Mouse (Mus musculus) T-helper 1 cell (primary cell): ENCODE data around the gene Tnfsf13.

Source experiments
- in situ Hi-C: fragments of 300-600 bp; cut with MboI, MseI; formaldehyde crosslinking; loops from one replicate; pipeline ENCODE4 v1.15.1; 2025; ENCODE audit warnings: high pct_unique_total_duplicates

Tnfsf13 gene

DNA sequence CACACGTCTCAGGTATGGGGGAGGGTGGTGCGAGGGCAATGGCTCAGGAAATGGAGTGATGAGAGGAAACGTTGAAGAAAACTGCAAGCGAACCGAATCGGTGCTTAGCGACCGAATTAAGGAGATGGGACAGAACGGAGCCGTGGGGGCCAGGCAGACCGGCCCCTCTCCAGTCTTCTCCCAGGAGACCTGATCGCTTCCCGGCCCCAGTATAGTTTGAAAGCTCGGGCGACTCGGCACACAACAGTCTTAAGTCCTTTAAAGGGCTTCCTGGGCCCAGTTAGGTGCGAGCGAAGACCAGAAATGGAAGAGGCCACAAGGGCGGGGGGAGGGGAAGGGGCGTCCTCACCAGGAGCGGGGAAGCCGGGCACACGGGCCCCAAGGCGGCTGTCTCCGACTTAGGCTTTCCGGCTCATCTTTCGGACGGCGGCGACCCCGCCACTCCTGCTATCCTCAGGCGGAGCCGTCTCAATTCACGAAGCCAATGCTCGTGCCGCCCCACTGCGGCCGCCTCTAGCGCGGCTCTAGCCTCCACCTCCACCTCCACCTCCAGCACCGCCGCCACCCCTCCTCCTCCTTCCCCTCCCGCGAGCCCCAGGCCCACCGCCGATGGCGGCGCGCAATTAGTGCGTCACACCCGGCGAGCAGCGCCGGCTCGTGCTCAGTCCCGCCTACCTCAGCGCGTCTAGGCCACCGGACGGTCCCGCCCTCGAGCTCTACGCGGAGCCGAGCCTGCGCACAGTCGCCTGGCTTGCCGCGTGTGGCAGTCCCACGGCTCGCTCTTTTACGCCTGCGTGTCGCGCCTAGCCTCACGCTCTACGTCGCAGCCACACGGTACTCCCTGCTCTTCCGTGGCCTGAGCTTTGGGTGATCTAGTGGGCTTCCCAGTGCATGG is 4.0 kb downstream of the Tnfsf13 start, which contains the start of gene Senp3:
Senp3 (minus strand) TSS at position 771 of the 895 bp plus-strand sequence.
- in situ Hi-C loops = no loop called here

DNA sequence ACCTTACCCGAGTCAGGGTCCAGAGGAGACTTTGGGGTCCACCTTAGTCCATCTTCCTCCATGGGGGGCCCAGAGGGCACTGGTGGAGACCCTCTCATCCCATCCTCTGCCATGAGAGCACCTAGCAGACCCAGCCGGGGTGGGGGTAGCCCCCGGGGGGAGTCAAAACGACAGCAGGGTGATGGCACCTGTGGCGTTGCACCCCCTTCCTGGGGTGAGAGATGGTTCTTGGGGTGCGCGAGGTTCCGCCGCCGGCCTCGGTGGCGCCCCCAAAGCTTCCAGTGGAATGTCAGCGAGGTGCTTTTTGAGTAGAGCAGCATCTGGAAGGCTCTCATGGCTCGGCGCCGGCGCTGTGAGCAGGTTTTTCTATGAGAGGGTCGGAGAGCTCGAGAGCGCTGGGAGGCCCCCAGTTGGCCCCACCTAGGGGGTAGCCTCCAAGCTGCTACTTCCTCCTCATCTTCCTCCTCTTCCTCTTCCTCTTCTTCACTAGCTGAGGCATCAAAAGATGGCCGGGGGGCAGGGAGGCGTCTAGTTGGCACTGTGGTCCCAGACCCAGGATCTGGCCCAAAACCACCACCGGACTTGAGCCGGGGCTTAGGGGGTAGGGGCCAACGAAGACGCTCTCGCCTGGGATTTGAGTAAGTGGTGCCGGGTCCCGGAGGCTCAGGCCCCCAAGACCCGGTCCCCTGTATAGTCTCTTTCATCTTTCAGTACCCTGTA is 5.3 kb downstream of the Tnfsf13 start:
- in situ Hi-C loops = no loop called here

DNA sequence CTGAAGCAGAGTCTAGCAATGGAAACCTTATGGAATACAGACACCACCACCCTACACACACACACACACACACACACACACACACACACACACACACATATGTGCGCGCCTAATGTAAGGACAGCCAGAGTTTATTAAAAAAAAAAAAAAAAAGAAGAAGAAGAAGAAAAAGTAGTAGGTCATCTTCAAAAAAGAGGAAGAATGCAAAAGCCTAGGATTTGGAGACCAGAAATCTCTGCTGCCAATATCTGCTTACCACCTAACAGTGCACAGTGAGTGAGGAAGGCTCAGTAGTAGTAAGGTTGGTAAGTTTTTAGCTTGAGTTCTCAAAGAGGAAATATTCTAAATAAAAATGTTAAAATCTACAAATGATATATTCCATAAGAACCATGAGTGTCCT is 6.4 kb downstream of the Tnfsf13 start:
- in situ Hi-C loops = no loop called here

DNA sequence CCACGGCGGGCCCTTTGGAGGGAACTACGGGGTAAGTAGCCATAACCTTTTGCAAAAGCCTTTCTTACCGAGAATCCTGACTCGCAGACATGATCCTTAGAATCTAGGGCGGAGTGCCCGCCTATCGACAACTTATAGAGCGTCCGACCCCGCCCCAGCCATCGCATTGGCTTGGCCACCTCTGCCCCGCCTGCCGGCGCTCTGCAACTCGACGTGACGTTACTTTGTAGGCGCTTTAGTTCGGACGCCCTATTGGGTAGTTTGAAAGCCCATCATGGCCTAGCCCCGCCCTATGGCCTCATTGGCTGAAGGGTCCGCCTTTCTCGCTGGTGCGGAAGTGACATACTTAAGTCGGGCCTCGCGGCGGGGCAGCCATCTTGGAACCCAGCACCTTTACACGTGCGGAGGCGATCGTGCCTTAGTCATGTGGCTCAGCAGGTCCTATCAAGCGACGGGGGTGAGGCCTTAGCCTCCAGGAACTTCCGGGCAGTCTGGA is 13.3 kb downstream of the Tnfsf13 start, which contains the start of gene Eif4a1:
Eif4a1 (minus strand) TSS at position 213 of the 496 bp plus-strand sequence.
- in situ Hi-C loops = loop anchor here (5.0 kb wide), 1 partner anchor 90 kb away; the partner anchor contains the start of genes Trp53 and Wrap53

DNA sequence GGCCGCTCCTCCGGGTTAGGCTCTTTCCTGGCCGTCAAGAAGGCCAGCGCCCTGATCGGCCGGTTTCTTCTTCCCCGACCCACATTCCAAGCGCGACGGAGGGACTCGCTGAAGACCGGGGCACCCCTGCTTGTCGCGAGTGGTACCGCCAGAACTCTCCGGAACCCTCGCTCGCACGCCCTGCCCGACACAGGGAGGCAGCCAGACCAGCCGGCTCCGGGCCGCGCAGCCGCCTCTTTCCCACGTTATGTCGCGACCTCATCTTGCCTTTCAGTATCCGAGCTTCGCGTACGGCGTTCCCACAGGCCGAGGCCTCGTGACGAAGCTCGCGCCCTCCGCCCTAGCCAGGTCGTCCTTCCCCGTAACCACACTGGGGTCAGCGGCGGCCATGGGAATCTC is 13.9 kb downstream of the Tnfsf13 start:
- in situ Hi-C loops = loop anchor here (5.0 kb wide), 1 partner anchor 89 kb away; the partner anchor contains the start of genes Trp53 and Wrap53

DNA sequence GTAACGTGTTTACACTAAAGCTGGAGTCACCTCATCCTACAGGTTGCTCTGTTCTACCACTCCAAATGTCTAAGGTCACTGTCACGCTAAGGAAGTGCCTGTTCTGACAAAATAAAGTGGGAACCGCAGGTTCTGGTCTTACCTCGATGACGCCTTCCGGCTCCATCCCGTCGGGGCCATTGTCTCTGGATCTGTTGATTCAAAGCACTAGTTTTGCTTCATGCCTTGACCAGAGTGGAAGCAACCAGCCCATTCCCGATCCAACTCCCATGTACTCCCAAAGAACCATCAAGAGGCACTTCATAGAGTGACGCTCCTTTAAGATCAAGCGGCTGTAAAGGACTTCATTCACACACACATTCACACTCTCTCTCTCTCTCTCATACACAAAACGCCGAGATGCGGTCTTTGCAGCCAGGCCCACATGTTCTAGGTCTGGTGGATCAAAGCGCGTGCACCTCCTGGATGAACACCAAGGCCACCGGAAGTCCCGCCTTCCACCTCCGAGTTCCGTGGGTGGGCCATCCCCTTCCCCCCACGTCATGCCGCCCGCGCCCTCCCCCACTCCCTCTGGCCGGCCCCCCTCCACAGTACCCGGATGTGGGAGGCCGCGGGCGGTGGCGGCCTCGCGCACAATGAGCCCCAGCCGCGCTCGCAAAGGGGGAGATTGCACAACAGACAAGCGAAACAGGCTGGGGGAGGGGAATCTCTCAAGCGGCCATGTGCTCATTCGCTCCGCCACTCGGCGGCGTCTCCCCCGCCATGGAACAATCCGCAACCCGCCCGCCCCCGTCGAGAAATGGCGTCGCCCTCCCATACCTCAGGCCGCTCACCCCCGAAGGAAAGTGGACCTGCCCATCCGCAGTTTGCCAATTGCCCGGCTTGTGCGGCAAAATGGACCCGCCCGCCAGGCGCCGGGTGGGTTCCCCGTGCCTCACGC is 14.5 kb downstream of the Tnfsf13 start:
- in situ Hi-C loops = loop anchor here (5.0 kb wide), 1 partner anchor 89 kb away; the partner anchor contains the start of genes Trp53 and Wrap53

DNA sequence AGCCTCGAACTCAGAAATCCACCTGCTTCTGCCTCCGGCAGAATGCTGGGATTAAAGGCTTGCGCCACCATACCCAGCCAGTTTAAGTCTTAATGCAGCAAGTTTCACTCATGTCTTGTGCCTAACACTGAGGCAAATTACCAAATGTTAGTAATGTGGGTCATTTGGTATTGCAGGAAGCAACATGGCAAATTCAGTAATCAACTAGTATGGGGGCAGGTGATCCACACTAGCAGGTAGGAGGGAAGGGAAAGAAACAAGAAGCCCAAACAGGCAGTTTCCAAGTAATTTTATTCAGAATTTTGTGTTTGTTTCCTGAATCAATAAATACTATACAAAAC is 18.9 kb downstream of the Tnfsf13 start:
- in situ Hi-C loops = no loop called here

DNA sequence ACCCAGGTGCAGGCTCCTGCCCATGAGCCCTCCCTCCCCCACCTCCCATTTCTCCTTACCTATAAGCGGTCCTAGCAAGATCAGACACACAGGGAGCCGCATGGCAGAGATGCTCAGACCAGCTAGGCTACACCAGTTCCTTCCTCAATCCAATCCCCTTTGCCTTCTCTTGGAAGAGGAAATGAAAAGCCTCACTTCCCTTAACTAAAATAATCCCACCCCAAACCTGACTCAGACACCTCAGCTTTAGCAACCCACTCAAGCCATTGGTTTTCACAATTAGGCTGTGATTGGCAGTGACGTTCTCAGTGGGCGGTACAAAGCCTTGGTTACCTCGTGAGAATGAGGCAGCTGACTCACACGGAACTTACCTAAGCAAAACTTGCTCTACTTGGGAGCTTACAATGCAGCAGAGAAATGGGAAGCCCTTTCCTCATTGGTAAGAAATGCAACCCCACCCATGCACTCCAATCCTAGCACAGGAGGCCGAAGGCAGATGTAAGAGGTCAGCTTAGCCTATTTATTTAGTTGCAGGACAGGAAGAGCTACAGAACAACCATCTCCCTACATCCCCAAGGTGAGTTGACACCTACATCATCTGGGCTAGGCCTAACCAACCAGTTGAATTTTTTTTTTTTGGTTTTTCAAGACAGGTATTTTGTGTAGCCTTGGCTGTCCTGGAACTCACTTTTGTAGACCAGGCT is 19.5 kb downstream of the Tnfsf13 start, which contains the start of gene Cd68:
Cd68 (minus strand) TSS at position 193 of the 704 bp plus-strand sequence.
- in situ Hi-C loops = no loop called here

DNA sequence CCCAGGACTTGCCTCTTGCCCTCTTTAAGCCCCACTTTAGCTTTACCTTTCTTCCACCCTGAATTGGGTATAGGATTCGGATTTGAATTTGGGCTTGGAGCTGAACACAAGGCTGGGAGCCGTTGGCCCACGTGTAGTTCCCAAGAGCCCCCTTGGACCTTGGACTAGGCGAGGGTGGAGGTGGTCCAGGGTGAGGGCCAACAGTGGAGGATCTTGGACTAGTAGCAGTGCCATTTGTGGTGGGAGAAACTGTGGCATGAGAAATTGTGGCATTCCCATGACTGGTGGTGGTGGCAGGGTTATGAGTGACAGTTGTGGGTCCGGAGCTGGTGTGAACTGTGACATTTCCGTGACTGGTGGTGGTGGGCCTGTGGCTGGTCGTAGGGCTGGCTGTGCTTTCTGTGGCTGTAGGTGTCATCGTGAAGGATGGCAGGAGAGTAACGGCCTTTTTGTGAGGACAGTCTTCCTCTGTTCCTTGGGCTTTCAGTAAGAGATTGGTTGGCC is 20.1 kb downstream of the Tnfsf13 start:
- in situ Hi-C loops = no loop called here

DNA sequence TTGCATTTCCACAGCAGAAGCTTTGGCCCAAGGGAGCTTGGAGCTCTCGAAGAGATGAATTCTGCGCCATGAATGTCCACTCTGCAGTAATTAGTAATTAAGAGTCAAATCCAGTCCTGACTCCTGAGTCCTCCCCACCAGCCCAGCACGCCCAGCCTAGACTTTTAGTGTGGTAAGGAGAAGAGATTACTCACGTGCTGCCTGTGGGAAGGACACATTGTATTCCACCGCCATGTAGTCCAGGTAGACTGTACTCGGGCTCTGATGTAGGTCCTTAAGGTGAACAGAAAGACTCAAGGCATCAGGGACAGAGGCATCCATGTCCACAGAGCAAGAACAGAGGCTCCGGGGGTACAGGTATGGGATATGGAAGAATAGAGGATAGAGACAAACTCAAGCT is 20.7 kb downstream of the Tnfsf13 start:
- in situ Hi-C loops = no loop called here

DNA sequence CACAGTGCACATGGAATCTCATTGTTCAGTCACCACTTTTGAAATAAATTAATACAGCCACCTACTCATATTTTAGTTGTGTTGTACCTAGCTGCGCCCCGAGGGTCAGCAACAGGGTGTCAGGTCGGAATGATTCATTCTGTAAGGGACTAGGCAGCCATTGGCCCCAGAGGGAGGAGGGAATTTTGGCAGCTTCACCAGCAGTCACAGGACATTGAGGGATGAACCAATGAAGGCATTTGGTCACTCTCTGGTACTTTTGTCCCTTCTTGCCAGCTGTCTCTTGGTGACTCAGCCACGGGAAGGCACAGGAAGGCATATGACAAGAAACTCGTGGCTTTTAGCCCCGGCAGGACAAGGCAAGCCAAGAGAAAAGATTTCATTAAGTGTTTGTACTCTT is 21.8 kb downstream of the Tnfsf13 start:
- in situ Hi-C loops = no loop called here

DNA sequence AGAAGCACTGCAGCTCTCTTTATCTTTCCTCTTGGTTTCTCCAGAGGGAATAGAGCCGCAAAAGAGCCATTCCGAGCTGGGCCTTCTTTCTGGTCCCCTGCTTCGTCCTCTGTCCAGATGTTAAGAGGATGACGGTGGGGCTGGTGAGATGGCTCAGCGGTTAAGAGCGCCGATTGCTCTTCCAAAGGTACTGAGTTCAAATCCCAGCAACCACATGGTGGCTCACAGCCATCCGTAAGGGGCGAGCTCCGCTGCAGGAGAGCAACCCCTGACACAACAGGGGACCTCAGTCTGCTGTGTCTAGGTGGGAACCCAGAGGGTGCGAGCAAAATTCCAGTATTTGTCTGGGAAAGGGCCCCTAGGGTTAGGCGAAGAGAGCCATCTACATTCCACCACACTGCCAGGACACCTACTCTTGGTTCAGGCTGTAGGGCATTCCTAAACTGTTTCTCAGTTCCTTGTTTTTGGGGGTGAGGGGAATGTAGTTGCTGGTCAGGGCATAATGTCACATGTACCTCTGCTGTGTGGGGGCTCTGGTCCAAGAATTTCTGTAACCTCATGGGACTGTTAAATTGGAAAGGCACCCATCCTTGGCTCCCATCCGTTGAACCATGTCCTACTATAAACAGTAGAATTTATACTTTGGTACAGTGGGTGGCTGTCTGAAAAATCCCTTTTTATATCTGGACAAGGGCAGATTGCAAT is 22.5 kb downstream of the Tnfsf13 start:
- in situ Hi-C loops = no loop called here

DNA sequence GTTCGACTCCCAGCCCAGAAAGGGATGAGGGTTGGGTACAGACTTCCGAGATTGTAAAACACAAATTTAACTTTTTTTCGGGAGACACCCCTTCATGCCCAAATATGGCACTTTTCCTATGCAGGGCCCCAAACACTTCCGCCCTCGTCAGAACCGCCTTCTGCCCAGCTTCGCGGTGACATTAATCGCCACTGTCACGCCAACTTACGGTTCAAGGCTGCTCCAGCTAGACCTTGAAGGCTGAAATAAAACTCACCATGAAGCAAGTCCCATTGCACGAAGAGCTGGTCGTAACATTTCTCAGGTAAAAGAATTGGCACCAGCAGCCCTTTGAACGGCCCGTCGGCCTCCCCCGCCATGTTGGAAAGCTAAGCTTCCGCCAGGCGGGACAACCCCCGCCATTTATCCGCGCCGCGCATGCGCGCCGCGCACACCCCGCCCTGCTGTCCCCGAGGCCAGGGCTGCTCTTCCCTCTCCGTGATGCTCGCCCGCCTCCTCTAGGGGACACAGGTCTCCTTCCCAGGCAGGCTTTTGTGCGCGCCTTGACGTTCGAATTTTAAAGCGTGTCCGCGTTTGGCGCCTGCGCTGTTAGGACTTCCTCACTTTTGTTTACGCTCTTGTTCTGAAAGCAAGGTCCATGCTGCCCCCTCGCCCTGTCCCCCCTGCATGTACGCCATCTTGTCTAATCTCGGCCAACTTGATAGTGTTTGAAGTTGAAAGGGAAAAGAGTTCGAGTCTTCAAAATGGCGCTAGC is 23.2 kb downstream of the Tnfsf13 start, which contains the start of gene Mpdu1:
Mpdu1 (minus strand) TSS at position 430 of the 754 bp plus-strand sequence.
- in situ Hi-C loops = no loop called here

DNA sequence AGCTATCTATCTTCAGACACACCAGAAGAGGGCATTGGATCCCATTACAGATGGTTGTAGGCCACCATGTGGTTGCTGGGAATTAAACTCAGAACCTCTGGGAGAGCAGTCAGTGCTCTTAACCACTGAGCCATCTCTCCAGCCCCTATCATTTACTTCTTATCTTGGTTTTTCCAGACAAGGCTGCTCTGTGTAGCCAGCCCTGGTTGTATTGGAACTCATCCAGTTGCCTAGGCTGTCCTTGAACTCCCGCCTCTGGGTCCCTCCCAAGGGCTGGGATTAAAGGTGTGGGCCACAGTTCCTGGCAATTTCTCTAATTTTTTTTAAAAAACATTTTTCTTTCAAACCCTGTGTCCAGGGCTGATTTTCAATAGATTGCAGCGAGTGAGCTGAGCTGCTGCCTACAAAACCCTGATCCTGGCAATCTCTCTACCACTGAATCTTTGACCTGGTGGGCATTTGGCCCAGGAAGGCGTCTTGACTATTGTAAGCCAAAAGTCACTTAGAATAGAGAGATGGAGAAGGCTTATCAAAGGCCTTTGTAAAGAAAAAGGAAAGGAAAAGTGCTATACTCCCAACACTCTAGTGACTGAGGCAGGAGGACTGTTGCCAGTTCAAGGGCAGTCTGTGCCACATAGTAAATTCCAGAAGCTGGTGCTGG is 24.2 kb downstream of the Tnfsf13 start:
- in situ Hi-C loops = no loop called here

DNA sequence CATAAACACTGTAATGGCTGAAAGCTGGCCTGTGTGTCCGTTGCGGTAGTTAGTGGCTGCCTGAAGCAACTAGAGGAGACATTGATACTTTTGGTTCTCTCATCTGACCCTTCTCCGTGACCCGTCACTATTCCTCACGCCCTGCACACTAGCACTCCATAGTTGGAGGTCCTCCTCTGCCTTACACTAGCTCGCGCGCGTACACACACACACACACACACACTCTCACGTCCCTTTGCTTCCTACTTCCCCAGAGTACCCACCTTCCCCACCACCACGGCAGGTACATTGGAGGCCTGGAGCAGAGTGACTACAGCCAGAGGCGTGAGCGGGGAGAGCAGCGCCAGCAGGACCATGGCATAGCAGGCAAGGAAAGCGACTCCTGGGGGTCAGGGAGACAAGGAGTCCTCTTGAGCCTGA is 28.1 kb downstream of the Tnfsf13 start:
- in situ Hi-C loops = no loop called here

DNA sequence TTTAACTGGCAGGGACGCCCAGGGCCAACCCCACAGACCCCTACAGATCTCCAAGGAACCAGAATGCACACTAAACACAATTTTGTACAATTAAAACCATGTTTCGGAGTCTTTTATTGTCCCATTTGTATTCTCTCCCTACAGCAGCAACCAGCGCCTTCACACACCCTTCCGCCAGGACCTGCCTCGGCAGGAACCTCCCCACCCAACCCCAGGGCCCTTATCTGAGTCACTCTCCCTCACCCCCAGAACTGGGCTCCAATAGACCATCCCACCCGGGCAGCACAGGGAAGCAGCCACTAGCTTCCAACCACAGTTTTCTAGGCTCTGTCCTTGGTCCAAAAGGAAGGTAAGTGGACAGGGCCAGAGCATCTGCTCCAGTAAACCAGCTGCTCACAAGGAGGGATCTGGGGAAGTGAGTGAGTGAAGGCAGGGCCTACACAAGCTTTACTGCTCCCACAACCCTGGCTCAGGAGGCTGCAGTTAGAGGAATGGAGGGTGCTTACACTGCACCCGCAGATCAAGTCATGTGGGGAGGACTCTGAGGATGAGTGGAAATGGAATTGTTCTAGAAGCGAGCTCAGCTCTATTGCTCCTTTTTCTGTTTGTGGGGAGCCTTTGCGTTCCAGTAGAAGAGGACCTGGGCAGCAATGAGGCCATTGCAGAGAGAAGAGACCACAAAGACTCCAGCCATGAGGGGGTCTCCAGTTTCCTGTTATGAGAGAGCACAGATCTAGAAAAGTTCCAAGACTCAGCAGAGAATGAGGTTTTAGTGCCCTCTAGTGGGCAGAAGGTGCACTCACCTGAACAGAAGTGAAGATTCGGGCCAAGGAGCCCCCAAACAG is 28.7 kb downstream of the Tnfsf13 start:
- in situ Hi-C loops = no loop called here

DNA sequence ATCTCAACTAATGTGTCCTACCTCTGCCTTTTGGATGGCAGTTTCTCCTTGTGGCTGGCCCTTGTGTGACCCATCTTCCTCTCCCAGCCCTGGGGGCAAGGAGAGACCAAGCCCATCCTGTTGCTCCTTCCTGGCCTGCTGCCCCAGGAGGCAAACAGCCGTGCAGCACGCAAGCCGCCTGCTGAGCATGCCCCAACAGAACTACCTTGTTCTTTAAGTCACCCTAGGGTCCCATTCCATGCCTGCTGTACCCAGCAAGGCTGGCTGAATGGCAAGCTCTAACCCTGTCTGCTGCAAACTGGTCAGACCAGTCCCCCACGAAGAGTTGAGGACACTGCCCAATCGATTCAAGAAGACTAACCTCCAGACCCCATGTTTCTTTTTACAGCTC is 29.5 kb downstream of the Tnfsf13 start:
- in situ Hi-C loops = no loop called here
